Mouse (Mus musculus): Measurements from ENCODE around the gene Gba2. TPM values are rescaled to one million over a fixed set of nuclear protein-coding genes. Genes with fewer than 3 reads are reported as not detected.

The Gba2 gene
- total RNA-seq (2014; rRNA removed) (34.0 and 36.3 TPM in 2 replicates), polyA plus RNA-seq (2015; fragmentation: Nextera tagmentation; extraction: Ambion mirVana) (45.4 and 47.6 TPM in 2 replicates)

DNA sequence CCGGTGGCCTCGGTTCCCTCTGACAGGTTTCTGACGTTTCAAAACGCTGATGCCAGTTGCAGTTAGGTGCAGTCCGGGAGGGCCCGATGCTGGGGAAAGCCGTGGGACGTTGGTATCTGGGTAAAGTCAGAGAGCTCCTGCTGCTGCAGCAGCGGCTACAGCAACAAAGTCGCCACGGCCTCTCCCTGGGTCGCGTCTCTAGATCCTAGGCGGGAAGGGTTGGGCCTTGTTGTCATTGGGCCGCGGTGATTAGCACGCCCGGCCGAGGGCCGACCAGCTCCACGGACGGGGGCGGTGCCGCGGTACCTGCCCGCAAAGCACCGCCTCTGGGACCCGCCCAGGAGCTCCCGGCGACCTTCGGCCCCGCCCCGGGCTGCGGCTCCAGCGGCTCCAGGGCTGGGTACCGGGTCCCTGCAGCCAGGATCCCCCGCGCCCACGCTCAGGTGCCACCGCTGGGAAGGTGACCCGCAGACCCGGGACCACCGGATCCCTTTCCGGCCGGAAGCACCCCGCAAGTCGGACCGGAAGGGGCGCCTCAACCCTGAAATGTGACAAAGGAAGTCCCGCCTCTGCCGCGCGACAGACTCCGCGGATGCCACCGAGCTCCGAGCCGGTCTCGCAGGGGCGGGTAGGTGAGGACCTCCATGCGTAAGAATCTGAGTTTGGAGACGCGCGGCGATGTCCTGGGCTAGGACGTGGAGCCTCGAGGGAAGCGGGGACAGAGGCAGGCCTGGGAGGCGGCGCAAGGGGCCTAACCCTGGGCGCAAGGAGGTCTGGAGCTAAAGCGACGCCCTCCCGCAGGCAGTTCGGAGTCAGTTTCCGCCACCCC lies at the start of gene Gba2, which contains the start of gene Rgp1:
TSS of gene Gba2 (minus strand) at position 498 of the 829 bp plus-strand sequence.
TSS of gene Rgp1 (plus strand) at position 340 of the 829 bp plus-strand sequence.
- peaks cover 11% of the 10 kb centered on the region for H3K4me1 ChIP-seq (ENCODE audit: insufficient read depth, low read length)
- ATAC-seq (peak; percentile 88), DNase-seq (ENCODE audit: low spot score) (peak; percentile 89)
- H3K4me2 ChIP-seq (ENCODE audit: low read depth, low read length): peak within 1 kb of the TSS; percentile 82
- WGBS: under 1% methylated on average over 70 of the region's 76 CpGs
- H3K9me3 ChIP-seq (ENCODE audit: low read length): no peaks in the 10 kb centered on the region
- H3K27me3 ChIP-seq (ENCODE audit: insufficient read depth, low read length): no peaks in the 10 kb centered on the region
- H3K36me3 ChIP-seq (ENCODE audit: insufficient read depth, low read length): peaks cover 44% of the 10 kb centered on the region
- peak within 1 kb of the TSS; percentile 60 for H3K4me3 ChIP-seq (ENCODE audit: low read length)
- peak; percentile 39 for TF ChIP-seq CTCF (IDR thresholded peaks at IDR 0.05; ENCODE audit: low read depth)
- peak within 1 kb of the TSS; percentile 70 for H3K27ac ChIP-seq
- peak within 1 kb of the TSS; percentile 71 for H3K9ac ChIP-seq (replicated peaks; ENCODE audit: low read length)

DNA sequence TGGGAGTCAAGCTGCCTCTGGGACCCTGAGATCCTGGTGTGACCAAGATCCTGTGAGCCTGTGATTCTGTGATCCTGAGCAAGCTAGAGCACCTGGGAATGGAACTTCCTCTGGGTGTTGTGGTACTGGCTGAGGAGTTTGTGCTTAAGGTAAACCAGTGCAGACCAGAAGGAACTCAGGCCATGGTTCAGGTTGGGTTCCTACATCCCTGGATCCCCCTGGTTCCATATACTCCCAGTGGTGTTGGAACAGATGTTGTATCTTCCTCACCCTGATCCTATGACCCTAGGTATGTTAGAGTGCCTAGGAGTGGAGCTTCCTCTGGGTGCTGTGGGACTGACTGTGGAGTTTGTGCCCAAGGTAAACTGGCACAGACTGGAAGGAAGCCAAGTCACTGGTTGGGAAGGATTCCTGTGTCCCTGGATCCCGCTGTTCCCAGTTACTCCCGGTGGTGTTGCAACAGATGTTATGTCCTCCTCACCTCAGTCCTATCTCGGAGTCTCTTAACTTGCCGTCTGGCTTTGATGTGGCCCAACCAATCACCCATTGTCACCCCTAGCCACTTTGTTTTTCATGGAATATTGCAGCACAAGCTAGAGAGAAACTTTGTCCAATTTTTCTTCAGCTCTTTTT lies 41.6 kb upstream of the Gba2 start:
- H3K4me3 ChIP-seq (ENCODE audit: low read length): no peak overlapping the region
- no peak overlapping the region for H3K27ac ChIP-seq
- DNase-seq (ENCODE audit: low spot score) (no peak), ATAC-seq (no peak)
- TF ChIP-seq CTCF (IDR thresholded peaks at IDR 0.05; ENCODE audit: low read depth): no peak
- H3K9ac ChIP-seq (replicated peaks; ENCODE audit: low read length): no peak overlapping the region
- H3K9me3 ChIP-seq (ENCODE audit: low read length): peaks cover 3% of the 10 kb centered on the region
- H3K36me3 ChIP-seq (ENCODE audit: insufficient read depth, low read length): no peaks in the 10 kb centered on the region
- no peak overlapping the region for H3K4me2 ChIP-seq (ENCODE audit: low read depth, low read length)
- no peaks in the 10 kb centered on the region for H3K27me3 ChIP-seq (ENCODE audit: insufficient read depth, low read length)
- no peaks in the 10 kb centered on the region for H3K4me1 ChIP-seq (ENCODE audit: insufficient read depth, low read length)
- 79% methylated on average over 4 of the region's 4 CpGs for WGBS

DNA sequence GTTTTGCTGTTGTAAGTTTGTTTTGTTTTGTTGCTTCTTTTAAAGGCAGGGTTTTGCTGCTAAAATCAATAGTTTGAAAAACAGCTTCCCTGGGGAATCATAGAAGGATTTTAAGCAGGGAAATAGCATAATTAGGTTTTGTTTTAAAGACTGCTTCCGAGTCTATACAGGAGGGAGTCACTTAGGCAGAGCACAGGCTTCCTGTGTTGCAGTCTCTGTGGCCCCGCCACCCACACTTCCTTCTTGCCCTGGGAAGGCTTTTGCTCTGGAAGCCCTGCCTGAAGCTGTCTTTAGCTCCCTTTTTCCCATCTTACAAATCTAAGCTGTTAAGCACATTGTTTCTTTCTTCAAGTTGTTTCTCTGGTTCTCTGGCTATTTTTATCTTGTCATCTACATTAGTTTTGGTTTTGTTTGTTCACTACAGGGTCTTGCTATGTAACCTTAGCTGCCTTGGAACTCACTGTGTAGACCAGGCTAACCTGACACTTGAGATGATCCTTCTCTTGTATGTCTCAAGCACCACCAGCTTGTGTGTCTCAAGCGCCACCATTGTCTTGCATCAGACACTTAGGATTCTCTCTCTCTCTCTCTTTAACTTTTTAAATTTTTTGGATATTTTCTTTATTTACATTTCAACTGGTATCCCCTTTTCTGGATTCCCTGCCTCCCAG lies 34.5 kb upstream of the Gba2 start:
- no peak overlapping the region for H3K9ac ChIP-seq (replicated peaks; ENCODE audit: low read length)
- H3K36me3 ChIP-seq (ENCODE audit: insufficient read depth, low read length): no peaks in the 10 kb centered on the region
- WGBS: 71% methylated on average over 3 of the region's 3 CpGs
- no peak overlapping the region for H3K4me3 ChIP-seq (ENCODE audit: low read length)
- no peak overlapping the region for H3K27ac ChIP-seq
- TF ChIP-seq CTCF (IDR thresholded peaks at IDR 0.05; ENCODE audit: low read depth): no peak
- ATAC-seq (no peak), DNase-seq (ENCODE audit: low spot score) (no peak)
- H3K4me2 ChIP-seq (ENCODE audit: low read depth, low read length): no peak overlapping the region
- H3K4me1 ChIP-seq (ENCODE audit: insufficient read depth, low read length): no peaks in the 10 kb centered on the region
- no peaks in the 10 kb centered on the region for H3K27me3 ChIP-seq (ENCODE audit: insufficient read depth, low read length)
- no peaks in the 10 kb centered on the region for H3K9me3 ChIP-seq (ENCODE audit: low read length)

DNA sequence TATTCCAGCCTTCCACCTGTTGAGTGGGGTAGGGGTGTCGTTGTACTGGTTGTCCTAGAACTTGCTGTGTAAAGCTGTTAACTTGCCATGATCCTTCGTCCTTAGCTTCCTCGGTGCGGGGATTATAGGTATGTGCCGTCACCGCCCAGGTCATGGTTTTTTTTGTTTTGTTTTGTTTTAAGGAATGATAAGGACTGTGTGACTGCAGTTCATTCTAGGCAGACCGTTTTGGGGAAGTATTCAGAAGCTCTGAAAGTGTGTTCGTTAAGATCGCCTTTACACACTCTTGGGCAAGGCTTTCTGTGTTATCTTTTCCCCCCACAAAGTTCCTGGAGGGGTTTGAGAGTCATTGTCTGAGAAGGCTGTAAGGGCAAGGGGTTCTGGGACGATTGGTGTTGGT lies 33.9 kb upstream of the Gba2 start:
- Histone ChIP-seq H3K27me3 (ENCODE audit: insufficient read depth, low read length) (no peaks in the 10 kb centered on the region), H3K4me2 (ENCODE audit: low read depth, low read length) (no peak overlapping the region), H3K9ac (replicated peaks; ENCODE audit: low read length) (no peak overlapping the region), H3K4me1 (ENCODE audit: insufficient read depth, low read length) (no peaks in the 10 kb centered on the region), H3K4me3 (ENCODE audit: low read length) (no peak overlapping the region), H3K36me3 (ENCODE audit: insufficient read depth, low read length) (no peaks in the 10 kb centered on the region), H3K27ac (no peak overlapping the region), H3K9me3 (ENCODE audit: low read length) (no peaks in the 10 kb centered on the region)
- DNase-seq (ENCODE audit: low spot score): no peak
- ATAC-seq: no peak
- WGBS: 75% methylated on average over 10 of the region's 10 CpGs
- no peak for TF ChIP-seq CTCF (IDR thresholded peaks at IDR 0.05; ENCODE audit: low read depth)

DNA sequence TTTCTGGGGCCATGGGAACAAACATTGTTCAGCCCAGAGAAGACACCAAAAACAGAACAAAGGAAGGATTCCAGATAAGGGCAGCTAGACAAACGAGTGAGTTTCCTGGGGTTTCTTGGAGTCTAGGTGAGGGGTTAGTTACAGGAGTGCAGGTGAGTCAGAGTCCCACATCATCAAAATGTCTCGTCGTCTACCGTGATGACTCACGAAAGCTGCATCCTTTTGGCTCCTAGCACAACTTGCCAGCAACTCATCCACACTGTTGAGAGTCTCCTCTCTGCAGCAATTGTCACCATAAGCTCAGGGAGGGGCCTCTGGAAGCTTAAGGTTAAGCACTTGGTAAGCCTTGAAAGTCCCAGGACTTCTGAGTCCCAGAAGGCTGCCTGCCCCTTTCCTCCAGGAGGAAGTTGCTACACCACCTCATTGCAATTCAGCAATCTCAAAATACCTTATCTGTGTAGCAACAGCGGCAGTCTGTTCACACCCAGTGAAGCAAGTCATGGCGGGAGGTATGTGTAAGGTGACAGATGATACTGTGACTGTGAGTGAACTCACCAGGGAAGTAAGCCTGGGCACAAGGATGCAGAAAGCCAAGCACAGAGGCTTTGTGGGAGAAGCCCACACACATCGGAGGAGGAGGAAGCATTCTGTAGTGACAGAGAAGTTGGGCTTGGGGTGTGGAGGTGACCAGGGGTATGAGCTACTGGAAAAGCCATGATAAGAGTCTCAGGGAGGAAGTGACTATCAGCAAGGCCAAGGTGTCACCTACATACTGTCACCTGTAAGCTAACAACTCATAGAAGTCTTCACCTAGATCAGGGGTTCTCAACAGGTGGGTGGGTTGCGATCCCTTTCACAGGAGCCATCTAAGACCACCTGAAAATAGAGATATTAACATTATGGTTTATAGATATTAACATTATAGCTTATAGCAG lies 26.3 kb upstream of the Gba2 start:
- WGBS: 83% methylated on average over 9 of the region's 9 CpGs
- H3K9ac ChIP-seq (replicated peaks; ENCODE audit: low read length): no peak overlapping the region

DNA sequence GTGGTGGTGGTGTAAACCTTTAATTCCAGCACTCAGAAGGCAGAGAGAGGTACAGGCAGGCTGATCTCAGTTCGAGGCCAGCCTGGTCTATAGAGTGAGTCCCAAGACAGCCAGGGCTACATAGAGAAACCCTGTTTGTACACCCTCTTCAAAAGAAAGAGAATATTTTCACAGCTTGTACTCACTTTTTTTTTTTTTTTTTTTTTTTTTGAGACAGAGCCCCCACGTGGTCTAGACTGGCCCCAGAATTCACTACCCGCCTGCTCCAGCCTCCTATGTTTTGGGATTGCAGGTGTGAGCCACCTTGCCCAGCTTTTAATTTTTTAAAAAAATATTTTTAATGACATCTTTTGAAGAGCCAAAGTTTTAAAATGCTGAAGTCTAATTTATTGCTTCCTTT lies 25.4 kb upstream of the Gba2 start:
- Histone ChIP-seq H3K4me3 (ENCODE audit: low read length) (no peak overlapping the region), H3K9me3 (ENCODE audit: low read length) (no peaks in the 10 kb centered on the region), H3K27me3 (ENCODE audit: insufficient read depth, low read length) (no peaks in the 10 kb centered on the region), H3K27ac (no peak overlapping the region), H3K9ac (replicated peaks; ENCODE audit: low read length) (no peak overlapping the region), H3K36me3 (ENCODE audit: insufficient read depth, low read length) (no peaks in the 10 kb centered on the region), H3K4me1 (ENCODE audit: insufficient read depth, low read length) (no peaks in the 10 kb centered on the region), H3K4me2 (ENCODE audit: low read depth, low read length) (no peak overlapping the region)
- DNase-seq (ENCODE audit: low spot score) (no peak), ATAC-seq (no peak)
- WGBS: 81% methylated on average over 3 of the region's 3 CpGs
- no peak for TF ChIP-seq CTCF (IDR thresholded peaks at IDR 0.05; ENCODE audit: low read depth)

More for the DNA sequence above, 26.3 kb upstream of the Gba2 start:
- no peaks in the 10 kb centered on the region for H3K36me3 ChIP-seq (ENCODE audit: insufficient read depth, low read length)
- no peaks in the 10 kb centered on the region for H3K4me1 ChIP-seq (ENCODE audit: insufficient read depth, low read length)
- ATAC-seq (no peak), DNase-seq (ENCODE audit: low spot score) (no peak)
- H3K27ac ChIP-seq: no peak overlapping the region
- H3K4me2 ChIP-seq (ENCODE audit: low read depth, low read length): no peak overlapping the region
- no peaks in the 10 kb centered on the region for H3K9me3 ChIP-seq (ENCODE audit: low read length)
- H3K27me3 ChIP-seq (ENCODE audit: insufficient read depth, low read length): no peaks in the 10 kb centered on the region
- no peak for TF ChIP-seq CTCF (IDR thresholded peaks at IDR 0.05; ENCODE audit: low read depth)
- H3K4me3 ChIP-seq (ENCODE audit: low read length): no peak overlapping the region
